Mouse (Mus musculus) Patski (cell line): Measurements from ENCODE around the gene Add3. TPM values are rescaled to one million over a fixed set of nuclear protein-coding genes. Genes with fewer than 3 reads are reported as not detected.

Source experiments
- ATAC-seq: fragments of 100-300 bp; one replicate; pipeline ENCODE4 v1.8.0; 2021
- CTCF ChIA-PET: fragments of 350-600 bp; sonication (Branson Sonifier 250); formaldehyde crosslinking; loops from one replicate; lab custom pipeline; 2022; ENCODE audit warnings: inconsistent platforms; lab: Charles Lee
- POLR2A ChIA-PET: fragments of 350-600 bp; sonication (Branson Sonifier 250); formaldehyde crosslinking; loops from one replicate; lab custom pipeline; 2022; ENCODE audit warnings: antibody characterized with exemption, inconsistent platforms; lab: Charles Lee
- DNase-seq: peaks from one replicate; pipeline ENCODE4 v3.0.0-alpha.2; 2011; ENCODE audit warnings: low read depth, low spot score
- H3K27me3 ChIP-seq: fragments of 371-371 bp; one replicate; pipeline ENCODE4 v1.5.1; 2021
- CTCF ChIP-seq: fragments of 100-300 bp; IDR thresholded peaks from one replicate; pipeline ENCODE4 v1.5.1; 2021
- in situ Hi-C: fragments of 300-500 bp; cut with MboI; formaldehyde crosslinking; loops from 3 replicates; pipeline ENCODE4 v1.11.1; 2018; ENCODE audit warnings: low pct_unique_long_range_greater_than_20kb, mixed read lengths
- polyA plus RNA-seq: library from polyadenylated mRNA; unstranded; gene quantifications from one replicate; pipeline ENCODE4 v1.2.3, GENCODE M21; 2021

The Add3 gene
- polyA plus RNA-seq, 1 experiment from 2014 or later, result 38.4 TPM

DNA sequence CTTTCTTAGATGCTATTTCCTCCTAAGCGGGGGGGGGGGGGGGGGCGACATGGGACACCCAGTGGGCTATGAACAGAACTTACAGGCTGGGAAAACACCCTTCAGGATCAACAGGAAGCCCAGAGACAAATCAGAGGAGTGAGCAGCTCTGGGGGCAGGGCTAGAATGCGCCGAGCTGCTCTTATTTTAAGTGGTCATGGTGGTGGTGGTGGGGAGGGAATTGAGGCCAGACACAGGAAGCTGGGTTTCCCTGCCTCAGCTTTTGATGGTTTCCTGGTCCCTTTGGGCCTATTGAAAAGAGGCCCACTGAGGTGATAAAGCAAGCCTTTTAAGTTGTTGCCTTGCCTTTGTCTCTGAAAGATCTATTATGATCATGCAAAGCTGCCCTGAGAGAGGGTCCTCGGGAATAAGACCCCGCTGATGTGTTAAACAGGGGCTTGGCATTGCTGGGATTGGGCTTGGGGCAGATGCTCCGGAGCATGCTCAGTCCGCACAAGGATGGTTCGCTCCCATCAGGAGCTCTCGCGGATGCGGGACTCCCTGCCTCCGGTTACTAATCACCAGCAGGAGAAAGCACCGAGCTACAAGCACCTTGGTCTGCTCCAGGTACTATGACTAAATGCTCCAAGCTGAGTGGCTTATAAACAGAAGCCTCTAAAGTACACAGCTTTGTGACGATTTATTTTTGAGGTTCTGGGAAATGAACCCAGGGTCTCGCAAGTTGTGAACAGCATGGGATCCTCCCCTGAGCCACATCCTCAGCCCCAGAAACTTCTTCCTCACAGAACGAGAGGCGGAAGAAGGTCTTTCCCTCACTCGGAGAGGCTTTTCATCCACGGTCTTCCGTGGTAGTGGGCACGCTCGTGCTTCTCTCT, 123.9 kb downstream of the Add3 start:
- ChIA-PET CTCF (interaction anchor here (1.4 kb wide), 1 partner anchor 21 kb away, joined by 3 read pairs; no protein-coding TSS in a partner anchor), POLR2A (no interaction called here)
- in situ Hi-C loops, result no loop called here
- no peak for DNase-seq
- H3K27me3 ChIP-seq, result peaks cover 4% of the 10 kb centered on the region
- TF ChIP-seq CTCF, result no peak
- no peak for ATAC-seq

DNA sequence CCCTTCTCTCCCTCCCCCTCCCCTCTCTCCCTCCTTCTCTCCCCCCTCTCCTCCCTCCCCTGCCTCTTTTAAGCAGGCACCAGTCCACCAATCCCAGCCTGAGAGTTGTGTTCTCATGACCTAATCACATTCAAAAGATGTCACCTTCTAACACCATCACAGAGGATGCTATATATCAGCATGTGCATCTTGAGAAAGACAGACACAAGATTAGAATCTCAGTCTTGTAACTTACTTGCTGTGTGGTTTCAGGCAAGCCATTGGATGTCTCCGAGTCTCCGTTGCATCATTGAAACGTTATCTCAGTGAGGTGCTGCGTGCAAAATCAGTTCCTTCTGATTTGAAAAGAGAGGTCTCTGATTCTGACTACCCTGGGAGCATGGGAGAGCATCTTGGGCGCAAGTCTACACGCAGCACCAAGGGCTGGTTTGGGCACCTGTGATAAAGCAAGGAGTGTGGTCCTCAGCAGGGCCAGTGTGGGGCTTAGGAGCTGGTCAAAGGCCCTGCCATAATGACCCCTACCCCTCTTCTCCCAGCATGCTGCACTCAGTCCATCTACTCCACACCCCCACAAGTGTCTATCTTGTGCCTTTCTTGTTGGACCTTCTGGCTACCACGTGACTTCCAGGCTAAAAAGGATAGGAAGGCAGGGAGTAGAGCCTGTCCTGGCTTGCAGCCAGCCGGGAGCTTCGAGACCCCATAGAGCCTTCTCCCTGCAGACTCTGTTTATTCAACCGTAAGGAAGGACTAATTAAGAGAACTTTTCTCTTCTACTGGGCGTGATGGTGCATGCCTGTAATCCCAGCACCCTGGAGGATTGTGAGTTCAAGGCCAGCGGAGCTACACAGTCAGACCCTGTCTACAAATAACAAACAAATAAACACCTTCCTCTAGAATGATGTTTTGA, 124.8 kb downstream of the Add3 start:
- no peak for TF ChIP-seq CTCF
- peaks cover 10% of the 10 kb centered on the region for H3K27me3 ChIP-seq
- no peak for DNase-seq
- POLR2A ChIA-PET, result interaction anchor here (1.4 kb wide), 1 partner anchor 12 kb away, joined by 3 read pairs; no protein-coding TSS in a partner anchor
- in situ Hi-C loops, result no loop called here
- CTCF ChIA-PET, result interaction anchor here (1.4 kb wide), 1 partner anchor 20 kb away, joined by 3 read pairs; no protein-coding TSS in a partner anchor
- no peak for ATAC-seq

DNA sequence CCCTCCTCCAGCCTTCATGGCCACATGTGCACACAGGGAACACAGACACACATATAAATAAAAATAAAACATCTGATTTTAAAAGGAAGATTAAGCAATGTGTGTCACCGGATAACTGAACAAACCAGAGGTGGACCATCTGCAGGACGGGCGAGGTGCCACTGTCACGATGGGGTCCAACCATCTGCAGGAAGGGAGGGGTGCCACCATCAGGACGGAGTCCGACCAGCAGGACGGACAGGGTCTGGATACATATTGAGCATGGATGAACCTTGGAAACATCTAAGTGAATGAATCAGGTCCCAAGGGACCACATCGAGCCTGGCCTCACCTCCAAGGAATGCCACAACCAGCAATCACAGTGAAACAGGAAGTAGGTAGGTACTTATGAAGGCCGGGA, 127.1 kb downstream of the Add3 start:
- TF ChIP-seq CTCF, result no peak
- in situ Hi-C loops, result no loop called here
- ATAC-seq (no peak), DNase-seq (no peak)
- CTCF ChIA-PET, result interaction anchor here (1.1 kb wide), 1 partner anchor 32 kb away, joined by 3 read pairs; no protein-coding TSS in a partner anchor
- H3K27me3 ChIP-seq, result peaks cover 14% of the 10 kb centered on the region
- POLR2A ChIA-PET, result no interaction called here

DNA sequence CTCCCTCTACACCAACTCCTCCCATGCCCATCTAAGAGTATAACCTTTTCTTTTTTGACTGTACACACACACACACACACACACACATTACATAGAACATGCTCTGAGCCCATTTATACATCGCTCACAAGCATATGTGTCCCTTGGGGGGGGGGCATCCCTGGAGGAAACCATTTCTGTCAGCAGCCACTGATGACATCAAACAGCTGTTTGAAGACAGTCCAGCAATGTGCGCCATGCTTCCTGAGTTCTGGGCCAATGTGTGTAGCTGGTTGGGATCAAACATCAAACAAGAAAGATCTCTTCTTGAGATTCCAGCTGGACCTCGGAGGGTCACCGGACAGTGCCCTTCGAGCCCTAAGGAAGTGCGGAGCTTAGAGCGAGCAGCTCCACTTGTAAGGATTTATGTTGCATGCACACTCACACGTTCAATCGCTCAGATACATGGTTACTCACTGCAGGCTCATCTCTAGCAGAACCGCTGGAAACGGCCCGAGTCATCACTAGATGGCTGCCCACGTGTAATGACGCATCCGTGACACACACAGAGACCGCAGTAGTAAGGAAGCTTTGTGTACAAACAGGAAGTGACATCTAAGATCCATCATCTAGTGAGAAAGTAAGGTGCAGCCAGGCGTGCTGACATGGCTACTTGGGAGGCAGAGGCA, 132.9 kb downstream of the Add3 start:
- DNase-seq (no peak), ATAC-seq (no peak)
- CTCF ChIA-PET, result interaction anchor here (1.6 kb wide), 1 partner anchor 11 kb away, joined by 5 read pairs; no protein-coding TSS in a partner anchor
- peaks cover 13% of the 10 kb centered on the region for H3K27me3 ChIP-seq
- POLR2A ChIA-PET, result interaction anchor here (0.6 kb wide), 2 partner anchors 35 to 163 kb away, joined by 3 read pairs; no protein-coding TSS in a partner anchor
- TF ChIP-seq CTCF, result no peak
- in situ Hi-C loops, result no loop called here

DNA sequence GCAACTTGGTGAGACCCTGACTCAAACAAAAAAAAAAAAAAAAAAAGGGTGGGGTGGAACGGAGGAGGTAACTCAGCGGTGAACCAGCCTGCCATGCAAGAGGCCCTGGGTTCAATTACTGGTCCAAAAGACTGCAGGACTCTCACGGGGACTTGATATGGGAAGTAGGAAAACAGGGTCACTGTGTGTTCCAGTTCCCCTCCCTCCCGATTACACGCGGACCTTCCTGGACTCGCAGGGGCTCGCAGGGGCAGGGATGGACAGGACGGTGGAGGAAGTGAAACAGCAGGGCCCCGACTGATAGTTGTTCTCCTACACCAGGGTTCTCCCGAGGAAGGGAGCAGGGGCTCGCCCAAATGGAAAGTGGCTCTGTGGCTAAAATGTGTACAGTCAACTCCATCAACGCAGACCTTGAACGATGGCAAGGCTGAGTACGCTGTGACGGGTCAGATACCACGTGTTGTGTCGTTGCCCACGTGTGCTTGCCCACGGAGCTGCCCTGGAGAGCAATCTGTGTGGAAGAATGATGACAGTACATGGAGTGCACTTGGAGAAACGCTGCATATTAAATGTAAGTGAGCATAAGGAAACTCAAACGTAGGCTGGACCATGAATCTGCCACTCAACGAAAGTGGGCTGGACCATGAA, 133.7 kb downstream of the Add3 start:
- ChIA-PET POLR2A (interaction anchor here (0.6 to 1.2 kb wide), 2 partner anchors 92 to 164 kb away, joined by 3 read pairs; no protein-coding TSS in a partner anchor), CTCF (interaction anchor here (1.6 kb wide), 2 partner anchors 10 kb away, joined by 3 to 5 read pairs; no protein-coding TSS in a partner anchor)
- in situ Hi-C loops, result no loop called here
- TF ChIP-seq CTCF, result no peak
- DNase-seq (no peak), ATAC-seq (no peak)
- H3K27me3 ChIP-seq, result peaks cover 13% of the 10 kb centered on the region

DNA sequence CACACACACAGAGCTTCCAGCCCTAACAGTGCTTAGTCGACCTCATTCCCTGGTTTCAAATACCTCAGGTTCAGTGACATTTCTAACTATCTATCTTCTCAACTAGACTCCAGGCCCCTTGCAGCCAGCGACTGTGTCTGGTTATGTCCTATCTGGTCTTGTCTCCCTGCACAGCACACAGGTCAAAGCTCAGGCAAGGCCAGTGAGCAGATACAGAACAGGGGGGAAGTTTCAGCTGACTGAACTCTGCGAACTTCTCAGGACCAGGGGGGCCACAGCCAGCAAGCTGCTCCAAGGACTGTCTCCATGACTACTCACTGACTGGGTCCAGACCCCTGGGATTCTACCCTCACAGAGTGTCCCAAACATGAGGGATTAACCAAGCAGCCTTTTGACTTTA, 135.0 kb downstream of the Add3 start:
- no peak for ATAC-seq
- no peak for TF ChIP-seq CTCF
- ChIA-PET CTCF (interaction anchor here (1.3 to 1.6 kb wide), 2 partner anchors 8 to 32 kb away, joined by 3 read pairs; no protein-coding TSS in a partner anchor), POLR2A (interaction anchor here (0.7 to 1.2 kb wide), 2 partner anchors 36 to 91 kb away, joined by 3 read pairs; no protein-coding TSS in a partner anchor)
- in situ Hi-C loops, result no loop called here
- DNase-seq, result no peak
- peaks cover 7% of the 10 kb centered on the region for H3K27me3 ChIP-seq

DNA sequence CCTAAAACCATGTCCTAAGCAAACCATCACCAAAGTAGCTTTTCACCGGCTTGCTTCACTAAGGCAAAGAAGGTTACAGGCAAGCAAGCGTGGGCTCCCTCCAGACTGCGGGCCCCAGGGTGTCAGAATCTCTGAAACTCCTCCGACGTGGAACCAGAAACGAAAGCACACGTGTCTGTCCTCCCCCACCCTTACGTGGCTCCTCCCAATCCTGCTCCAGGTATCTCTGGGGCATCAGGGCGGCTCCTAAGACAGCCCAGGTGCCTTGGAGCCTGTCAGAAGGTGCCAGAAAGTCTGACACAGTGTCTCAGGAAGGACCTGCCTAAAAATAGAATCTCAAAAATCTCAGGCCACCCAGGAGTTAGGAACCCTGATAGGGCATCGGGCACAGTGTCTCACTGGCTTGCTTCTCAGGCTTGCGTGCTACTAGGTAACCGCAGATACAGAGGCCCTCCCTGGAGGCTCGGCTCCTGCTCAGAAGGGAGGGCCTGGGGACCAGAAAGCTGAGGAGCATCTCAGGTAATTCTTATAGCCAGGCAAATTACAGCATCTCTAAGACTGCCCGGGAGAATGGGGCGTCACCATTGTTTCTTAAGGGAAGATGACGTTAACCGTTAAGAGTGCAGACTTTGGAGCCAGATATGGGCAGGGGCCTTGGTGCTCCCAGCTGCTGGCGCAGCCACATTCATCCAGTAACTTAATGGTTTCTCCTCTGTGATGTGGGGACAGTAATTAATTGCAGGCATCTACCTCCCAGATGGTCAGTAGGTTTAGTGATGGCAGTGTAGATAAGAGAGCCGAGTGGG, 136.9 kb downstream of the Add3 start:
- ChIA-PET POLR2A (interaction anchor here (0.9 kb wide), 1 partner anchor 11 kb away, joined by 3 read pairs; no protein-coding TSS in a partner anchor), CTCF (no interaction called here)
- no peak for TF ChIP-seq CTCF
- H3K27me3 ChIP-seq, result peaks cover 3% of the 10 kb centered on the region
- in situ Hi-C loops, result no loop called here
- ATAC-seq (no peak), DNase-seq (no peak)

DNA sequence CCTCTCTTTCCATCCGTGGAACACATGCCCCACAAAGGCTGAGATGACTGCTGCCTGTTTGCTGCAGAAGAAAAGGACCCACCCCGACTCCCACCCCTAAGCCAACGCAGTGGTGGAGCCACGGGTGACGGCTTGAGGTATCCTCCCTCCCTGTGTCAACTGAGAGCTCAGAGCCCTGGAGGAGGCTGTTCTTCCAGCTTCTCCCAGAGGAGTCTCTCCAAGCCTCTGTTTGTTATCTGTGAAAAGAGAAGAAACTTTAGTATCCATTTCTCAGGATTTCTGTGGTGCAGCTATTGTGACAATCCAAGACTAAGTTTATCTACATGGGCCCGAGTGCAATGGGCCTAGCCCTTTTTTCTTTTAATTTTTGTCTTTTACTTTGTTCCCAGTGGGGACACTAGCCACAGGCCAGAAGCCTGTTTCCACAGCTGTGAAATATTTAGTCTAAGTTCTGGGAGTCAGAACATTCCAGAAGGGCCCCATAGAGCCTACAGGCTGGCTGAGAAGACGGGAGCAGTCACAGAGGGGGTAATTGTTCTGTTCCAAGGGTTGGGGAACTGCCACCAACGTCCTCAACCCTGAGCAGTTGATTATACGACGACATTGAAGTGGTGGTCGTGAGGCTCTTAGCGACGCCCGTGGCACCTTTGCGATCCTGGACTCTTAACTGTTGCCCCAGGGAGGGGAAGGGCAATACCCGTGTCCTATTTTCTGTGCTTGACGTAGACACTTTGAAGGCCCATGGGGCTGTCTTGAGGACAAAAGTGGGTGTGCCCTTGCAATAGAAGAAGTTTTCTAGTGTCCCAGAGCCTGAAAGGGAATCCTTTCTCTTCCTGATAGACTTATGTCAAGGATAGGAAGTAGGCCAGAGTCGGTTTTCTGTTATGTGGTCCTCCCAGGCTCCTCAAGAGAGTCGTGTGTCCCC, 138.5 kb downstream of the Add3 start:
- H3K27me3 ChIP-seq, result peaks cover 2% of the 10 kb centered on the region
- no peak for TF ChIP-seq CTCF
- ATAC-seq, result no peak
- ChIA-PET CTCF (no interaction called here), POLR2A (interaction anchor here (0.6 kb wide), 1 partner anchor 12 kb away, joined by 3 read pairs; no protein-coding TSS in a partner anchor)
- DNase-seq, result no peak
- in situ Hi-C loops, result no loop called here
